Mouse (Mus musculus) c-Kit-positive CD71-negative TER-119-negative erythroid progenitor cells, embryonic 14.5 days (primary cell): ENCODE data around the gene Wdr45b.
A peak's percentile ranks its signal among the peaks of the same experiment; 100 is the strongest.
"Not testable (repeated sequence)": the region's sequence is repeated elsewhere in the genome, so short reads cannot be mapped to it uniquely, and the experiment has no call there.

Experiments used
- DNase-seq: peaks from one replicate; pipeline ENCODE4 v3.0.0-alpha.2; 2013; ENCODE audit warnings: low read depth

Gene Wdr45b

DNA sequence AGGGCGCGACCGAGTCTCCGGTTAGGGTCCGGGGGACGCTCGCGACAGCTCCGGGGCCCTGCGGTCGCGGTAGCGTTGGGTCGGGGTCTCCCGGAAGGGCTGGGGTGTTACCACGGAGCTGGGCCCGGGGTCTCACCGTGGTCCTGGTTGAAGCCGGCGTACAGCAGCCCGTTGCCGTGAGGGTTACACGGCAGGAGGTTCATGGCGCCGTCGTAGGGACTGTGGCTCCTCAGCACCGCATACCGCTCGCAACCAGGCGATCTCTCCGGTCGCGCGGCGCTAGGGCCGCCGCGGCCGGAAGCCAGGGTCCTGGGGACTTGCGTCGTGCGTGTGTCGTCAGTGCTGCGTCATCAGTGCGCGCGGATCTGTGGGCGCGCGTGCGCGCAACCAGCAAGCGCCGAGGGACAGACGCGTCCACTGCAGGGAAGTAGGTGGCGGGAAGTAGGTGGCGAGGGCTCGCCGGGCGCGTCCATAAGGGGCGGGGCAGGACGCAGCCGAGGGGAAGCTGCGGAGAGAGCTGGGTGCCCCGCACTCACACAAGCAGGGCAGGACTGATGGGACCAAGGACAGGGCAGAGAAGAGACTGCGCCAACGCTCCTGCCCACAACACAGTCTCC lies at the start of gene Wdr45b:
Gene Wdr45b, minus strand, starts transcription at position 355 of the 617 bp plus-strand sequence.
- peak; percentile 91 for DNase-seq

DNA sequence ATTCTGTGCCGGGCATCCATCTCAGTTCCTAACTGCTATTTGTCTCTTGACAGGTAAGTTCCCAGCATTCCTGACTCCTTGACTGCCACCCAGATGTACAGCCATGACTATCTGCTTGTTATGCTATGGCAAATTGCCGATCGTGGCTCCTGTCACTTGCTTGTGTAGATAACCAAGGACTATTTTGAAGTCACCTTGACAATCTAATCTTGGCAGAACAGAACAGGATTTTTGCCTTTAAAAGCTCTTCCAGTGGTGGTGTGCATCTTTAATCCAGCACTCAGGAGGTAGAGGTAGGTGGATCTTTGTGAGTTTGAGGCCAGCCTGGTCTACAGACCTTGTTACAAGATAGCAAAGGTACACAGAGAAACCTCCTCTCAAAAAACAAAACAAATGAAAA lies 38.2 kb upstream of the Wdr45b start:
- DNase-seq = no peak

DNA sequence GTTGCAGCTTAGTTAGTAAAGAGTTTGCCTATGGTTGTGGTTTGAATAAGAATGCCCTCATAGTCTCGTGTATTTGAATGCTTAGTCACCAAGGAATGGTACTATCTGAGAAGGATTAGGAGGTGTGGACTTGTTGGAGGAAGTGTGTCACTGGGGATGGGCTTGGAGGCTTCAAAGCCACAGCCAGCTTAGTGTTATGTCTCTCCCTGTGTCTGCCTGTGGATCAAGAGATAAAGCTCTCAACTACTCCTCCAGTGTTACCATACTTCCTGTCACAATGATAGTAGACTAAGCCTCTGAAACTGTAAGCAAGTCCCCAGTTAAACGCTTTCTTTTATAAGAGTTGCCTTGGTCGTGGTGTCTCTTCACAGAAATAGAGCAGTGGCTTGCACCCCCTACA lies 36.5 kb upstream of the Wdr45b start:
- no peak for DNase-seq

DNA sequence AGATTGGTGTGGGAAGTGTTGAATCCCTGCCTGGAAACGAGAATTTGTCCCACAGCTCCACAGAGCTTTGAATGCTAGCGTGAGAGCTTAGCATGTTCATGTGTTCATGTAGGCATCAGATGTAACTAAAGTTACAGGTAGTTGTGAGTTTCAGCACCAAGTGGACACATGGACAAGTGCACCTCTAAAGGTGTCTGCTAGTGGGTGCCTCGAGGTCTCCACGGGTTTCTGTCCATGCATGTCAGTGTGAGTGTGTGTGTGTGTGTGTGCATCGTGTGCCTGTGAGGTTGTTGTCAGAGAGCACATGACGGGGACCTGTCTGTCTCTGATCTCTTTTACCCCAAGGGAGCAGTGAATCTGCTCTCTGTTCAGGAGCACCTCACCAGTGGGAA lies 34.3 kb upstream of the Wdr45b start:
- no peak for DNase-seq

DNA sequence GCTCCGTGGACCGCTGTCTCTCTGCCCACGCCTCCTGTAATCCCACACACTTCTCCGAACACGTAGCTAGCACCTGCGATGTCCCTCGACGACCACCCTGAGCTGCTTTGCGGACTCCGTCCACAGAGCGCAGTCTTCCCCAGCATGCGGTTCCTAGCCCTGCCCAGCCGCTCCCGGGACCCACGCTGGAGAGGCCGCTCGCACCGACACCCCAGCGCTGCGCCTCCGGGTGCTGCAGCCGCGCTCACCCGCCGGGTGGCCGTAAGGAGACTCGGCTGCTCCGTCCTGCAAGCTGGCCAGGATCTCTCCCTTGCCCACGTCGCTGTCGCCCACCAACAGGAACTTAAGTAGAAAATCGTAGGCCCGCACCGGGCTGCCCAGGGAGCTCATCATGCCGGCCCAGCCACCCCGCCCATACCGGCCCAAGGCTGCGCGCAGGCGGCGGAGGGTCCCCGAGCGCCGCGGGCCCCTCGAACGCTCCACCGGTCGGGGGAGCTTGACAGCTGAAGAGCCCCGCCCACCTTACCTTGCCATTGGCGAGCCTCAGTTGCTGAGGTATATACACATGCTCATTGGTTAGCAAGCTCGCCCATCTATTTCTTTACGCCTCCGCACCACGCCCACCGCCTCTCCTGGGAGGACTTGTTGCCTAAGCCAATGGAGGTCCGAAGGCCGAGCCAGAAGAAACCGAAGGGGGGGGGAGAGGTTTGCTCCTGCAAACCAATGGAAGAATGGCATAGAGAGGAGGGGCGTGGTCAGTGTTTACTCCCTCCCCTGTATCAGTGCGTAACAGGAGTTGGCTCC lies 33.7 kb upstream of the Wdr45b start, which contains the start of gene Rab40b:
Gene Rab40b, minus strand, starts transcription at position 502 of the 804 bp plus-strand sequence.
- peak; percentile 86 for DNase-seq

DNA sequence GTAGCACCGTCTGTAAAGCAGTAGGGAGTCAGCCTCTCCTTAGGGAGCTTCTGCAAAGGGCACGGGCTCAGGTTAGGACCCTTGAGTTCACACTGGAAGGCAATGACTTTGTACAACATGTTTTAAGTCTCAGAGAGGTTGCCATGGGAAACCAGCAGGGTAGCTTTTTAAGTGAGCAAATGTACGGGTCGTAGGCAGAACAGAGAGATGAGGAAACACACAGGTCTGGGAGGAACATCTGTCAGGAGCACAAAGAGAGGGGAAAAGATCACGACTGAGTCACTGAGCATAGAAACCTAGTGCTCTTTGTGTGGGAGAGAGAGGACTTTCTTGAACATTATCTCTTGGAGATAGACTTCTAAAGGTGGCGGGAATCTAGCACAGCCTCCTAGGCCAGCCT lies 26.0 kb upstream of the Wdr45b start:
- DNase-seq = no peak

- DNase-seq = no peak
Measured at GRCm38 (mm10) chr11:121378644-121379043, 24.4 kb upstream of the Wdr45b start.

DNA sequence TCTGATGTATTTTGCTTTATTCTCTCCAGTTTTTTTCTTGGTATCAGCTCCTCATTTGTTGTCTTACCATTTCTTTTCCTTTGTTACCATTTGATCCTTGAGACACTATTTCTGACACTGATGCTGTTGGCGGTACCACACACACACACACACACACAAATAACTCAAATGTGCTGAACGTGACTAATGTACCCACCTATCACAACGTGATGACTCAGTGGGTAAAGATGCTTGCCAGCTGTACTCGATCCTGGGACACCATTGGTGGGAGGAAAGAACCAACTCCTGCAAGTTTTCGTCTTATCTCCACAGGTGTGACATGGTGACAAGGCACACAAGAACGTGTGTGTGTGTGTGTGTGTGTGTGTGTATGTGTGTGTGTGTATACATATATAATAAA lies 19.1 kb upstream of the Wdr45b start:
- DNase-seq = no peak

DNA sequence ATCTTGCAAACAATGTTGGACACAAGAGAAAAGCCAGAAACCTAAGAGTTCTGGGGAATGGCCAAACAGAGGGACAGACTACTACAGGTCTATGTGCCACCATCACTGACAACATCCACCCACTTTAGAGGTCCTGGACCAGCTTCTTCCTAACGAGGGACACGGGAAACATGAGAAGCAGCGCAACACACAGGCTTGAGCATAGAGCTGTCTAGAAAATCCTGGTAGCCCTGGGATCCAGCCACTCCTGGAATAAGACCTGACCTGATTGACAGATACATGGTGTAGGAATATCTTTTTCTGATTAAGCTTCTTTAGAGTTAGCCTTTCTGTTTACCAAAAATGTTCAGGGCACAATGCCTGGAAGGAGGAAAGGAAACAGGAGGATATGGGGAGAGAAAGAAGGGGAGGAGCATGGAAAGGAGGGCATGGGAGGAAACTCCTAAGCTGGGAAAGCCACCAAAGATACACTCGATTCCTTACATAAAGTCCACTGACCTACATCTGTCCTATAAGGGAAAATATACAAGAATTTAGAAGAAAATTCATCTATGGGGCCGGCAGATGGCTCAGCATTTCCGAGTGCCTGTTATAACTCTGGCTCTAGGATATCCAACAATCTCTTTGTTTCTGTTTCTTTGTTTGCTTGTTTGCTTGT lies 16.2 kb upstream of the Wdr45b start:
- no peak for DNase-seq

GRCm38 (mm10) chr11:121369622-121370021 lies 15.4 kb upstream of the Wdr45b start:
- DNase-seq = peak; percentile 36

DNA sequence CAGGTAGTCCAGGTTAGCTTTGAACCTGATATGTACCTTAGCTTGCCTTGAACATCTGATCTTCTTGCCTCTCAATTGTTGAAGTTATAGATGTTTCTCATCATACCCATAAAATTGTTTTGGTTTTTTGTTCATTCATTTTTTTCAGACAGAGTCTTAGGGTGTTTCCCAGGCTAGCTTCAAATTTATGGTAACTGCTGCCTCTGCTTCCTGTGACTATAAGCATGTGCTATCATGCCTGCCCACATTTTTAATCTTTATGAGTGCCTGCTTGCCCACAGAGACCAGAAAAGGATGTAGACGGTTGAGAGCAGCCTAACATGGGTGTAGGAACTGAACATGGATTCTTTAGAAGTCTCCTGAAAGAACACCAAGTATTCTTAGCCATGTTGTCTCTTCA lies 14.5 kb upstream of the Wdr45b start:
- no peak for DNase-seq

DNA sequence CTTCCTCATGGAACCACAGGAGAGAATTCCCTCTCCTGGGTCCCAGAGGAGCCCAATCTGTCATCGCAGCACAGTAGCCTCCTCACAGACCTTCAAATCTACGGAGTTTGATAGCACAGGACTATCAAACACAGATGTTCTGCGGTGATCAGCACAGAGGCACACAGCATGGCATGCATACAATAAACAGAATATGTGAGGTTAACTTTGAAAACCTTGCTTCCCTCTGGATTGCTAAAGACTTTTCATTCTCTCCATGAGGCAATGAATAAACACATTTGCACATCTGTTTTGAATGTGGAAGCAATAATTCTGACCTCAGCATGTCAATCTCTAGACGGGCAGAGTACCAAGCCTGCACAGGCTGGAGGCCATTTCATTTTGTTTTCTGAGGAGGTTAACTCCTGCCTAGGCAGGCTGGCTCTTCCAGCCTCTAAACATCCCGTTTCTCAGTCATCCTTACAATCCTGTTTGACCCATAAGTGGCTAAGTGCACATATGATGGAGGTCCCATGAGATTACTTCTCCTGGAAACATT lies 13.0 kb upstream of the Wdr45b start:
- DNase-seq = no peak

DNA sequence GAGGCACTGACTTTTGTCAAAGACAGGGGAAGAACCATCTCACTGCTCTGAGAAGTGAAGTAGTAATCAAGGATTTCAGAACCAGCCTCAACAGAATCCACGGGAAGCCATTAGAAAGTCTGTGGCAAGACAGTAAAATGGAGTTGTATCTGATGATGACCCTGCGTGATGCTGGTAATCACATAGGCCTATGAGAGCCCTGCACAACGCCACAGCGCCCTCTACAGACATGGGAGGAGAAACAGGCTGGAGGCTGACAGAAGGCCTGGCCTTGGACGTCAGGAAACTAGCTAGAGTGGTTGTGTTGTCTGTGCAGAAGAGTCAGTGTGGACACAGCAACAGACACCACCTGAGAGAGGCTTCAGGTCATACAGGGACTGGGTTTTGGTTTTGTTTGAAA lies 8.0 kb upstream of the Wdr45b start:
- DNase-seq = peak; percentile 52

DNA sequence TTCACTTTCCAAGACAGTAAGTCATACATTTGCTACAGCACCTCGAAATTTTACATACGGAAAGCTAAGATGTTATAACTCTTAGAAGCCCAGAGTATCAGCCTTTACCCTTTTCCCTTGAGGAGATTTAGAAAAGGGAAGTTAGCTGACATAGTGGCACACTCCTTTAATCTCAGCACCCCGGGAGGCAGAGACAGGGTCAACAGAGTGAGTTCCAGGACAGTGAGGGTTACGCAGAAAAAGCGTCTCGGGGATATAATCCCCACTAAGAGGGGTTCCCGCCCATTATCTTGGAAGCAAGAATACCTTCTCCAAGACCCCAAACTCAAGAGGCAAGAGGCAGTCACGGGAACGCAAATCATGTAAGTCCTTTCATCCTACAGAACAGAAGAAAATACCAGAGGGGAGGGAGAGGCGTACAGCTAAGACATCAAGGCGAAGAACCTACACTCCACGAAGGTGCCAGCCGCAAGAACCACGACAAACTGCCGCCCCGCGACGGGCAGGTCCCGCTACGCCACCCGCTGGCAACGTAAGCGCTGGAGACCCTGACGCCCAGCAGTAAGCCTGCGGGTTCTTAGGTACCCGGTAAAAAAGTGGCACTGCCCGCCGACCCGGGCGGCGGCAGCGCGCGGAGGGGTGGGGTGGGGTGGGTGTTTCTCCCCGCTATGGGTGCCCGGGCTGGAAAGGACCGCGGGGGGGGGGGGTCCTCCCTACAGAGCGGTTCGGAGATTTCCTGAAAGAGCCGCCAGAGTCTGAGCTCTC lies 737 bp downstream of the Wdr45b start:
- DNase-seq = no peak

DNA sequence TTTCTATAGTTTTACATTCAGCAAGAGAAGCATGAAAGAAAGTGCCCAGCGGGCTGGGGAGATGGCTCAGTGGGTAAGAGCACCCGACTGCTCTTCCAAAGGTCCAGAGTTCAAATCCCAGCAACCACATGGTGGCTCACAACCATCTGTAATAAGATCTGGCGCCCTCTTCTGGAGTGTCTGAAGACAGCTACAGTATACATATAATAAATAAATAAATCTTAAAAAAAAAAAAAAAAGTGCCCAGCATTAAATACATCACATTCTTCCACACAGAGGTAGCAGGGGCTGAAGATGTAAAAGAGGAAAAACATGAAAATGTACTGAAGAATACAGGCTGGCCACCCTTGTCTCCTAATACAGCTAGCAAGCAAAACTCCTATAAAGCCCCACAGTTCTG lies 5.5 kb downstream of the Wdr45b start:
- not testable (repeated sequence) for DNase-seq

DNA sequence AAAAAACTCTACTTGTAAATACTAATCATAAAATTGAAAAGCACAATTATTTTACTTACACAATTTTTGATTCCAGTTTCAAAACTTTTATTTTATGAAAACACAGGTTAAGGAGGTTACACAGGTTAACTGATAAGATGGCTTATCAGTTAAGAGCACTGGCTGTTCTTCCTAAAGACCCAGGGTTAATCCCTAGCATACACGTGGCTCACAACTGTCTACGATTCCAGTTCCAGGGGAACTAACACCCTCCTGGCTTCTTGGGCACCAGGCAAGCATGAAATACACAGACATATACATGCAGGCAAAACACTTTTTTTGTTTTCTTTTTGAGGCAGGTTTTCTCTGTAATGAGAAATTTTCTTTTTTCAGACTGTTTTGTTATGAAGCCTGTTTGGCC lies 6.1 kb downstream of the Wdr45b start:
- no peak for DNase-seq

DNA sequence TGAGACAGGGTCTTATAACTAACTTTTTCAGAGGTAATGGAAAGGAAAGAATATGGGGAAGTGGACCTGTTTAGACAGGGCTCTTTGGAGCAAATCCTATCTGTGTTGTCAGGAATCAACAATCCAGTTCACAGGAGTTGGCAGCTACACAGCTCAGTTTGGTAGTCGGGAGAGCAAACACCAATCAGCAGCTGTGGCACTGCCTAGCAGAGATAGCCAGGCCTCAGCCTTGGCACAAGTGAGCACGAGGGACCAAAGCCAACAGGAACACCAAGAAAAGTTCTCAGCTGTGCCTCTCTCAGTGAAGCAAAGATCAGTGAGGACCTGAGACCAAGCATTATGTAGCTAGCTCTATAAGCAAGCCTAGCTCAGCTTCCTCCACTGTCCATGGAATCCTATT lies 7.2 kb downstream of the Wdr45b start:
- DNase-seq = no peak

DNA sequence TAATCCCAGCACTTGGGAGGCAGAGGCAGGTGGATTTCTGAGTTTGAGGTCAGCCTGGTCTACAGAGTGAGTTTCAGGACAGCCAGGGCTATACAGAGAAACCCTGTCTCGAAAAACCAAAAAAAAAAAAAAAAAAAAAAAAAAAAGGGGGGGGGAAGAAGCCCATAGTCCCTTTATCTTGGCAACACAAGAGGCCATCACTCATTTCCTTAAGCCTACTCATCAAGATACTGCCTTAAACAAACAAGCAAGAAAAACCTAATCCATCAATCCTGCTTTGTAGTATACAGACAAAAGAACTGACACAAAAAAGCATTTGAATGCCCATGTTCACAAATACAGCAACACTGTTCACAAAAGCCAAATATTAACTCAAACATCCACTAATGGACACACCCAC lies 11.8 kb downstream of the Wdr45b start:
- DNase-seq = not testable (repeated sequence)

GRCm38 (mm10) chr11:121340287-121340686 lies 14.0 kb downstream of the Wdr45b start:
- no peak for DNase-seq

- no peak for DNase-seq
Measured at GRCm38 (mm10) chr11:121339647-121340046, 14.6 kb downstream of the Wdr45b start.

- no peak for DNase-seq
Measured at GRCm38 (mm10) chr11:121331641-121332040, 22.6 kb downstream of the Wdr45b start.

- DNase-seq = no peak
Measured at GRCm38 (mm10) chr11:121328619-121329018, 25.6 kb downstream of the Wdr45b start.
